Mouse (Mus musculus) limb, embryonic 14.5 days (tissue): ENCODE data around the gene Gins2. TPM values are rescaled to one million over a fixed set of nuclear protein-coding genes. Genes with fewer than 3 reads are reported as not detected.

Source experiments
- ATAC-seq: fragments of 200-750 bp; cut with Nextera tagmentation; 2 replicates; pipeline ENCODE4 v1.8.0; 2017; ENCODE audit warnings: low read depth, moderate number of reproducible peaks, moderate TSS enrichment; ENCODE audit not compliant: low FRiP score
- DNase-seq: peaks from one replicate; pipeline ENCODE4 v3.0.0-alpha.2; 2015; ENCODE audit warnings: low spot score
- H3K27ac ChIP-seq: fragments of 300-500 bp; sonication (generic); replicated peaks from 2 replicates; pipeline ENCODE4 v1.5.1; 2014; ENCODE audit warnings: low read depth, mild to moderate bottlenecking, low read length, moderate library complexity, mixed read lengths
- H3K27me3 ChIP-seq: fragments of 300-500 bp; sonication (generic); 2 replicates; pipeline ENCODE4 v1.6.1; 2014; ENCODE audit warnings: low read length, mixed read lengths; ENCODE audit not compliant: control insufficient read depth, insufficient read depth
- H3K36me3 ChIP-seq: fragments of 300-500 bp; sonication (generic); 2 replicates; pipeline ENCODE4 v1.6.1; 2014; ENCODE audit warnings: mild to moderate bottlenecking, low read length, moderate library complexity, mixed read lengths; ENCODE audit not compliant: control insufficient read depth, insufficient read depth
- H3K4me1 ChIP-seq: fragments of 300-500 bp; sonication (generic); 2 replicates; pipeline ENCODE4 v1.6.1; 2014; ENCODE audit warnings: antibody characterized with exemption, low read length, mixed read lengths; ENCODE audit not compliant: control insufficient read depth, insufficient read depth
- H3K4me2 ChIP-seq: fragments of 300-500 bp; sonication (generic); replicated peaks from 2 replicates; pipeline ENCODE4 v1.6.1; 2014; ENCODE audit warnings: low read depth, mild to moderate bottlenecking, low read length, moderate library complexity; ENCODE audit not compliant: severe bottlenecking
- H3K4me3 ChIP-seq: fragments of 300-500 bp; sonication (generic); replicated peaks from 2 replicates; pipeline ENCODE4 v1.5.1; 2014; ENCODE audit warnings: low read length
- H3K9ac ChIP-seq: fragments of 300-500 bp; sonication (generic); 2 replicates; pipeline ENCODE4 v1.6.1; 2014; ENCODE audit warnings: mild to moderate bottlenecking, low read depth, low read length, moderate library complexity; ENCODE audit not compliant: severe bottlenecking
- H3K9me3 ChIP-seq: fragments of 300-500 bp; sonication (generic); 2 replicates; pipeline ENCODE4 v1.6.1; 2016; ENCODE audit warnings: low read length; ENCODE audit not compliant: control insufficient read depth
- POLR2A ChIP-seq: fragments of 200-500 bp; IDR thresholded peaks from 2 replicates; pipeline ENCODE4 v1.8.0; 2012; ENCODE audit warnings: inconsistent platforms, mild to moderate bottlenecking, moderate library complexity, borderline replicate concordance; ENCODE audit not compliant: insufficient read depth, insufficient read length; ENCODE audit errors: extremely low read depth
- WGBS: fragments of 180-500 bp; shearing (Covaris S2); extraction: QIAGEN DNeasy Blood & Tissue Kit; methylation state at CpG from one replicate; pipeline ENCODE4 v1.1.7; 2014; 5-methylcytosine and 5-hydroxymethylcytosine counted together
- polyA plus RNA-seq, 2 experiments: library from polyadenylated mRNA; depleted of rRNA in 1 of 2; stranded (reverse) in 1 of 2; unstranded in 1 of 2; fragments of >200 nt; fragmentation: Nextera tagmentation in 1 of 2; extraction: Ambion mirVana in 1 of 2; gene quantifications; 2 replicates each; pipeline versions ENCODE4 v1.2.1 to v1.2.3; 2012 to 2014

Gins2 gene
- polyA plus RNA-seq, 2 experiments: 72.3 to 107 TPM

DNA sequence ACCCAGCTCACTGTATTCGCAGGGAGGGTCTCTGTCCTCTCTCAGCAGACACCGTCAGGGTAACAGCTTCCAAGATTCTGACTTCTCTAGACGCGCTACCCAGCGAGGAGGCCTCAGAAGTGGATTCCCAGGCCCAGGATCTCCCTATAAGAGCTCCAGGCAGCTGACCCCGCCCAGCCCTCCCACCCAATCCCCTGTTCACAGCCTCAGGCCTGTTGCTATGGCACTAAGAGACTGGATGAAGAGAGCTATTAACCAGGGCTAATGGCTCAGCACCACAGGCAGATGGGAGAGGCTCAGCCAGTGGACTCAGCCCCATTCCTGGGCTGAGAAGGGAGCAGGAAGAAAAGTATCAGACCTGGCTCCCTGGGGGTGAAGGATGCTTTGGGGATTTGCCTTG lies 13.6 kb upstream of the Gins2 start:
- 0 out of 2 replicates have a peak overlapping the region, but pooled peaks have one; percentile 38 for H3K27ac ChIP-seq
- peak; percentile 48 for ATAC-seq

DNA sequence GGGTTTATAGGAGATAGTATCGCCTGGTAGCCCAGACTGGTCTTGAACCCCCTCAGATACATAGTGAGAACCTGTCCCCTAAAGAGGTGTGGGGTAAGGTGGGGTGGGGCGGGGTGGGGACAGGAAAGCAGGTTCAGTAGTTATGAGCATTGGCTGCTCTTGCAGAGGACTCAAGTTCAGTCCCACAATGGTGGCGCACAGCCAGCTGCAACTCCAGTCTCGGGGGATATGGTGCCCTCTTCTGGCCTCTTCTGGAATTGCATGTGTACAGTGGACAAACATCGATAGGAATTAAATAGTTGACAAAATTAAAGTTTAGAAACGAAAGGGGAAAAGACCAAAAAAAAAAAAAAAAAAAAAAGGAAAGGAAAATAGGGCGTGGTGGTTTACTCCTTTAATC lies 10.4 kb upstream of the Gins2 start:
- no peak for TF ChIP-seq POLR2A
- H3K36me3 ChIP-seq: no peaks in the 10 kb centered on the region
- ATAC-seq: no peak
- H3K4me3 ChIP-seq: no peak overlapping the region
- H3K27ac ChIP-seq: no peak overlapping the region
- H3K9ac ChIP-seq: no peak overlapping the region
- H3K4me1 ChIP-seq: peaks cover 3% of the 10 kb centered on the region; the same call in 1 of the 2 replicates
- DNase-seq: no peak
- no peak overlapping the region for H3K4me2 ChIP-seq
- 55% methylated on average over 7 of the region's 7 CpGs for WGBS
- H3K27me3 ChIP-seq: no peaks in the 10 kb centered on the region
- no peaks in the 10 kb centered on the region for H3K9me3 ChIP-seq

More for the DNA sequence above, 13.6 kb upstream of the Gins2 start:
- Histone ChIP-seq H3K4me2 (no peak overlapping the region), H3K9ac (no peak overlapping the region), H3K4me1 (peaks cover 3% of the 10 kb centered on the region; the same call in 1 of the 2 replicates), H3K36me3 (no peaks in the 10 kb centered on the region), H3K9me3 (no peaks in the 10 kb centered on the region), H3K4me3 (no peak overlapping the region), H3K27me3 (no peaks in the 10 kb centered on the region)
- no peak for TF ChIP-seq POLR2A
- 29% methylated on average over 6 of the region's 6 CpGs for WGBS
- no peak for DNase-seq

DNA sequence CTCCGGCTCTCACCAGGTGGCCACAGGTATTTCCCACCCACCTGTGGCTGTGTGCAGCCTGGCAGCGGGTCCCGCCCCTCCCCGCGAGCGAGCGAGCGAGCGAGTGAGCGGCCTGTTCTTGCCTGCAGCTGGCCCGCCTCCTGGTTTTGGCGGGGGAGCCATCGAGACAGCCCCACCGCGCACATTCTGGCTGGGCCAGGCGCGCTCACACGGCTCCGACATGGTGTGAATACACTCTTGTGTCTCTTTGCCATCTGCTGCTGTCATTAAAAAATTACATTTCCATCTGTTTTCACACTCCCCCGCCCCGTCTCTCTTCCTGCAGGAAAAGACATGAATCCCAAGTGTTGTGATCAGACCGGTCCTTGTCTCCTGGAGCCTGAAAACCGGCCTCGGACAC lies 9.5 kb upstream of the Gins2 start:
- Histone ChIP-seq H3K36me3 (no peaks in the 10 kb centered on the region), H3K27ac (no peak overlapping the region), H3K4me3 (peak overlapping the region; percentile 16), H3K9me3 (no peaks in the 10 kb centered on the region), H3K9ac (0 out of 2 replicates have a peak overlapping the region, but pooled peaks have one; percentile 21), H3K4me2 (peak overlapping the region; percentile 39), H3K4me1 (peaks cover 3% of the 10 kb centered on the region; the same call in 1 of the 2 replicates), H3K27me3 (no peaks in the 10 kb centered on the region)
- no peak for TF ChIP-seq POLR2A
- 22% methylated on average over 20 of the region's 24 CpGs for WGBS
- DNase-seq (peak; percentile 49), ATAC-seq (peak; percentile 72)

DNA sequence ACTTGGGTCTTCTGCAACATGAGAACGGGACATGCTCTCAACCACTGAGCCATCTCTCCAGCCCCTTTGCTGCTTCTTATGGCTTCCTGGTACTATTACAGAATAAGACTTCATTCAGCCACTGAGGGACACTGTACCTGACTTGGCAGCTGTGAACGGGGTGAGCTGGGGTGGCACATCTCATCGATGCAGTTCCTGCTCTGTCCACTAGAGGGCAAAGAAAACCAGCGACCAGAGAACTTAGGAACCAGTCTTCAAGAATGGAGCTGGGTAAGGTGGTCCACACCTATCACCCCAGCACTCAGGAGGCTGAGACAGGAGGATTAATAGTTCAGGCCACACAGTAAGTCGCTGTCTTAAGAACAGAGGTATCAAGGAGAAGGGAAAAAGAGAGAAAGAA lies 6.9 kb upstream of the Gins2 start:
- Histone ChIP-seq H3K27ac (no peak overlapping the region), H3K36me3 (no peaks in the 10 kb centered on the region), H3K4me3 (no peak overlapping the region), H3K4me2 (no peak overlapping the region), H3K9ac (no peak overlapping the region), H3K27me3 (no peaks in the 10 kb centered on the region), H3K4me1 (peaks cover 3% of the 10 kb centered on the region; the same call in 1 of the 2 replicates), H3K9me3 (no peaks in the 10 kb centered on the region)
- ATAC-seq (no peak), DNase-seq (peak; percentile 33)
- WGBS: 8% methylated on average over 5 of the region's 5 CpGs
- TF ChIP-seq POLR2A: no peak

DNA sequence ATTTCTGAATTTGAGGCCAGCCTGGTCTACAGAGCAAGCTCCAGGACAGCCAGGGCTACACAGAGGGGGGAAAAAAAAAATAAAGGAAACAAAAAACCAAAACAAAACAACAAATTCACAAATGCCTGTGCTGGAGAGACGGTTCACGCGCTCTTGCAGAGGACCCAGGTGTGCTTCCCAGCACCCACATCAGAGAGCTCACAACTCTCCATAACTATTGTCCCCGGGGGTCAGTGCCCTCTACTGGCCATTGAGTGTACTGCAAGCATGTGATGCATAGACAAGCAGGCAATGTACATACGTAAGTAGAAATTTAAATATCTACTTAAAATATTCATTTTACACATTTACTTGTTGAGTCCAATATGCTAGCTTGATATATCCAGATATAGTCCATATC lies 5.5 kb upstream of the Gins2 start:
- no peak for ATAC-seq
- 88% methylated on average over 5 of the region's 5 CpGs for WGBS

DNA sequence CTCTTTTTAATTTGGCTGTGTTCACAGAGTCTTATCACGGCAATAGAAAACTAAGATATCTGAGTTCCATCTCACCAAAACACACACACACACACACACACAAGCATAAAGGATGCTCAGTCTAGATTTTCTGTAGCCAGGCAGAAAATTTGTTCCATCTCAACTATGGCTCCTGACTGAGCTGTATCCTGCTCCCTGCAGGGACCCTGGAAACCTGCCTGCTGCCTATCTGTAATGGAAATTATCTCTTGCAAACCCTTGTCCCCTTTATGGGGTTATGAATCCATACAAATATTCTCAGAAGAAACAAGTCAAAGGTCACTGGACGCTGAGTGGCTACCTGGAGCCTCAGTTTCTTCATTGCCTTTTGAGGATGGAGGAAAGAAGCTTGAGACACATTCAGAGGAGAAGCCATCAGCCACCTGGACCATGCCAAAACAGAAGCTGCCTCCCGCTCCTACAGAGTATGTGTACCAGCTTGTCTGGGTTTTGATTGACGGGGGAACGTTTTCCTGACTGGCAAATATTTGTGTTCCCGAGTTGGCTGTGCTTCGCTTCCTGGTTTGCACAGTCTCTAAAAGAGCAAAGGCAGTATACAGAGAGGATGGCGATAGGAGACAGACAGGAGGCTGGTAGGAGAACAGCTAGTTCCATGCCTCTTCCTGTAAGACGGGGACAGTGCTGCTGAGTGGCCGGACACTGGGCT lies 2.6 kb upstream of the Gins2 start:
- no peak for TF ChIP-seq POLR2A
- Histone ChIP-seq H3K27me3 (no peaks in the 10 kb centered on the region), H3K9ac (no peak overlapping the region), H3K27ac (no peak overlapping the region), H3K9me3 (no peaks in the 10 kb centered on the region), H3K4me3 (no peak overlapping the region), H3K36me3 (no peaks in the 10 kb centered on the region), H3K4me1 (peaks cover 5% of the 10 kb centered on the region), H3K4me2 (no peak overlapping the region)
- WGBS: 72% methylated on average over 10 of the region's 10 CpGs
- DNase-seq: no peak
- no peak for ATAC-seq

More for the DNA sequence above, 5.5 kb upstream of the Gins2 start:
- TF ChIP-seq POLR2A: no peak
- H3K9me3 ChIP-seq: no peaks in the 10 kb centered on the region
- H3K4me1 ChIP-seq: peaks cover 8% of the 10 kb centered on the region
- H3K4me3 ChIP-seq: no peak overlapping the region
- no peak overlapping the region for H3K9ac ChIP-seq
- H3K4me2 ChIP-seq: no peak overlapping the region
- no peak overlapping the region for H3K27ac ChIP-seq
- H3K27me3 ChIP-seq: no peaks in the 10 kb centered on the region
- no peak for DNase-seq
- H3K36me3 ChIP-seq: no peaks in the 10 kb centered on the region
